Mouse (Mus musculus): ENCODE results near the gene Cyp2b23.

DNA sequence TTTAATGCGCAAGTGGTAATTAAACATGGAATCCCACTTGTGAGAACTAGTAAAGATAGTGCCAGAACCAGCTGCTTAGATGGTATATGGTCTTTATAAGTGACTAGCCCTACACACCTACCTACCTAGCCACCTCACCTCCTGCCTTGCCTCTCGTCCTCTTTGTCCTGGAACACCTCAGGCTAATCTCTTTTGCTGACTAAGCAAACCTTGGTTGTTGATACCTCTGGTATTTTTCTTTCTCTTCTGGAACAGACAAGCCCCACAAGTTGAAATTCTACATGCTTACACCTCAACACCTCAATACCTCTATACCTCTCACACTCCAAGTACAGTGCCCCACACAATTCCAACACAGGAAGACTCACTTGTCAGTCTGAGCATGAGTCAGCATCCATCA lies 524 bp downstream of the Cyp2b23 start:
- no peak for TF ChIP-seq ZNF384 (IDR thresholded peaks at IDR 0.05; ENCODE audit: low read depth, low read length)
- no peak for TF ChIP-seq POLR2AphosphoS2 (IDR thresholded peaks at IDR 0.05; ENCODE audit: low read depth, low read length)
- TF ChIP-seq RAD21 (IDR thresholded peaks at IDR 0.05; ENCODE audit: low read depth, low read length): no peak
- TF ChIP-seq SIN3A (IDR thresholded peaks at IDR 0.05; ENCODE audit: low read length): no peak
- no peak for TF ChIP-seq TBP (conservative IDR thresholded peaks at IDR 0.05; ENCODE audit: low read depth, low read length)

All from CH12.LX (cell line).